Mouse (Mus musculus): ENCODE results near the gene Zbtb42.

The Zbtb42 gene

DNA sequence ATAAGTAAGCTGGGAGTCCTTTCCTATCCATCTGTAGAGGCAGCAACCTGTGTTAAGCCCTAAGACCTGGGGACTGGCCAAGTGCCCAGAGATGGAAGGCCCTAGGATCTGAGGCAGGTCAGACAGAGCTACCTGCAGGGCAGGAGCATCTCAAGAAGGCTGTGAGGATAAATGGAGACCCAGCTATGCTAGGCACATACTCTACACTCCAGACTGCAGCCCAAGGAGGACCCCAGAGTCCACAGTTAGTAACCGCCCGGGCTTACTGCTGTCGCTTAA lies 17.4 kb upstream of the Zbtb42 start:
- no peak for DNase-seq (ENCODE audit: low read depth)

- DNase-seq (ENCODE audit: low read depth), result no peak
Observed at GRCm38 (mm10) chr12:112661851-112662250, 16.8 kb upstream of the Zbtb42 start.

GRCm38 (mm10) chr12:112663303-112663702 lies 15.3 kb upstream of the Zbtb42 start:
- DNase-seq (ENCODE audit: low read depth), result no peak

GRCm38 (mm10) chr12:112663716-112664115 lies 14.9 kb upstream of the Zbtb42 start:
- no peak for DNase-seq (ENCODE audit: low read depth)

- DNase-seq (ENCODE audit: low read depth), result no peak
Observed at GRCm38 (mm10) chr12:112664124-112664523, 14.5 kb upstream of the Zbtb42 start.

DNA sequence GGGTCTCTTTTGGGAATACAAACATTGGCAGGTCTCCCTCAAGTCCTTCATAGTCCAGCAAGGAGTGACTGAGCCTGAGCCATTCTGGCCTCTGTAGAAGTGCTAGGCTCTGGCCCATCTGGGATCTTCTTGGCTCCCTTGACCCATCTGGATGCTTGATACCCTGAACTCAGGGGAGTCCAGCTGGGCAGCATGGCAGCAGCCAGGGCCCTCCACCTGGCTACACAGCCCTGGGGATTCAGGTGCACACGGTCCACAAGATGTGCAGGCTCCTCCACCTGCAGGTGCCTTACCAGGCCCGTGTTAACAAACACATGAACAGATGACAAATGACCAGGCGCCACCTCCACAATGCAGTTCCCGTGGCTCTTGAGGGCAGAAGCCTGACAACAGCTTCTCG lies 14.0 kb upstream of the Zbtb42 start:
- DNase-seq (ENCODE audit: low read depth), result no peak

GRCm38 (mm10) chr12:112665445-112665844 lies 13.2 kb upstream of the Zbtb42 start:
- no peak for DNase-seq (ENCODE audit: low read depth)

GRCm38 (mm10) chr12:112665881-112666544 lies 12.6 kb upstream of the Zbtb42 start:
- no peak for DNase-seq (ENCODE audit: low read depth)

DNA sequence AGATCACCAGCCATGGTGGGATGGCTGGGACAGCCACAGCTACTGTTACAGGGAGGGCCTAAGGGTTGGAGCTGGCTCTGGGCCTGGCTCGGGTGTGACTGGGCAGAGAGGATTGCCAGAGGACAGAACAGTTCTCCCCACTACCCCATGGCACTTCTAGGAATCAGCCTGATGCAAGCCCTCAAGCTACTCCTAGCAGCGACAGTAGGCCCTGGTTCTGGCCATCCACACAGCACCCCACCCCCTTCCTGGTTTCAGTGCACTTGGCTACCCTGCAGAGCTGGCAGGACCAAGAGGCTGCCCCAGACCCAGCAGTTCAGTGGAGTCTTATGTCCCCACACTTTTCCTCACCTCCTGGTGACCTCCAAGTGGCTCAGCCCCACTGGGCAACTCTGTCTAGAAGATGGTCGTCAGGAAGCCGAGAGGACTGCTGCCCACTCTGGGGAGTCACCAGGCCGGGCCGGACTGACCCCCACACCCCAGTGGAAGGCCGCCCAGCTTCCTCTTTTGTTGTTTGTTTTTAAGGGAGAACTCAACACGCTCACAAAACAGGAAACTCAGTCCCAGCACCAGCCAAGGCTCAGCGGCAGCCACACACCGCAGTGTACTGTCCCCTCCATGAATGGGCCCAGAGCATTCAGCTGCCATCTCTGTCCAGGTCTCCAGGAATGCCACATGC lies 10.9 kb upstream of the Zbtb42 start:
- DNase-seq (ENCODE audit: low read depth), result no peak

- no peak for DNase-seq (ENCODE audit: low read depth)
Observed at GRCm38 (mm10) chr12:112670718-112671393, 7.8 kb upstream of the Zbtb42 start.

DNA sequence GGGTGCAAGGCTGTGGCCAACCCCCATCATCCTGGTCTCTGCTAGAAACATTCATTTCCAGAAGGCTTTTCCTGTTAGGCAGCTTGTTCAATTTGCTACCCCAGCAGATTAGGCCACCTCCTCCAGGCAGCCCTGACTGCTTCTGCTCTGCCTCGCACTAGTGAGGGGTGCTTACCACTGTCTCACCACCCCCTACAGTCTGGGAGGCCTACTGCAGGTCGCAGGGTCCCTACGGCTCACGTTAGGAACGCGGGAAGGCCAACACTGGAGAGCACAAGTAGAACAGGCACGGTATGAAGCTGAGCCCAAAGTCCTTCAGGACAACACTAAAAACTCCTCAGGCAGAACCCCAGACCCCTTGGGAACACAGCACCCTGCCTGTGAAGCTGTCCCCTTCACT lies 6.7 kb upstream of the Zbtb42 start:
- DNase-seq (ENCODE audit: low read depth), result no peak

DNA sequence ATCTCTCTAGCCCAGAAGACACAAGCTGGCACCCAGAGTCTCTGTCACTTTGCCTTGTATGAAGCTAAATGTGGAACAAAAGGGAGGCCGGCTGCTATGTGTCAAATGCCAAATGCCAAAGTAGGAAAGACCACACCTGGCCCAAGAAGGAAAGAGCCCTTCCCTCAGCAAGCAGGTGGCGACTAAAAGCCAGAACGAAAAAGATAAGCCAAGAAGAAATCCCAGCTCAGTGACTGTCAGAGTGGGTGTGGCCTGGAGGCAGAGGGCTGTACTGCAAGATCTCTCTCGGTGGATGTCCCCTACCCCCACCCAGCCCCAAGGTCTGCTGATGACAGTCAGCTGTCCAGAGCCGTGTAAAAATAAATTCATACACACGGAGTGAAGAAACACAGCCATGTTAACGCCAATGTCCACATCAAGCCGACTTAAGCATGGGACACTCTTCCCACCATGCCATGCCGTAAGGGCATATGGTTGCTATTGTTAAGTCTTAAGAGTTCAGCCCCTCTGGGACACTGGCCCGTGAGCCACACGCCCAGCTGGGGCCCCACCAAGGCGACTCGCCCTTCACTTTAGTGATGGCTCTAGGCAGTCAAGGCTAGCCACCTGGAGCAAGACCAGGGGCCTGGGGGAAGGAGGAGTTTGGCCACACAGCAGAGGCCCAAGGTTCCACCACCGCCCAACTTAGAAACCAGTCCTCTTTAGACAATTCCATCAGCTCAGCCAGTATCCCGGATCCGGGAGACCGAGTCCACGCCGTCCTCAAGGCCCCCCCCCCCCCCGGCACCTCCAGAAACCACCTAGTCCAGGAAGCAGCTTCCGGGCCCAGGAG lies 5.7 kb upstream of the Zbtb42 start:
- DNase-seq (ENCODE audit: low read depth), result no peak

DNA sequence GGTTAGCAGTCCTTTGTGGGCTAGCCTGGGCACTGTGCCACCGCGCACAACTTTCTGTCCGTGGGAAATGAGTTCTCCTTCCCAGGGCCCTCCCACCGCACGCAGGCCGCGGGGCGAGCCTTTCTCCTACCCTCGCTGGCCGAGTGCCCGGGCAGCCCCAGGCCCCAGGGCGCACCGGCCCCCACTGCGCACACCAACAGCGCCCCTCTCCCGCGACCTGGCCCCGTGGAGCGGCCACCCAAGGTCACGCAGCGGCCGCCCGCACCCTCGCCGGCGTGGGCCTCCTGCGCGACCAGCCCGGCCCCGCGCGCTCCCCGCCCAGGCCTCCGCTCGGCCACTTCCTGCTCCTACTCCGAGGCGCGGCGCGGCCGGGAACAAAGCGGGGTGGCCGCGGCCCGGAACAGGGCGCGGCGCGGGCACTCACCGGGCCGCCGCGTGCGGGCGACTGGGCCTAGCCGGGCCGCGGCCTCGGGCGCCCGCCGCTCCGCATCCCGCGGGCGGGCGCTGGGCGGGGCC lies 5.0 kb upstream of the Zbtb42 start:
- no peak for DNase-seq (ENCODE audit: low read depth)

- DNase-seq (ENCODE audit: low read depth), result no peak
Observed at GRCm38 (mm10) chr12:112674132-112675011, 4.3 kb upstream of the Zbtb42 start, which contains the start of gene Akt1. TSS of gene Akt1 (minus strand) at chr12:112674884.

DNA sequence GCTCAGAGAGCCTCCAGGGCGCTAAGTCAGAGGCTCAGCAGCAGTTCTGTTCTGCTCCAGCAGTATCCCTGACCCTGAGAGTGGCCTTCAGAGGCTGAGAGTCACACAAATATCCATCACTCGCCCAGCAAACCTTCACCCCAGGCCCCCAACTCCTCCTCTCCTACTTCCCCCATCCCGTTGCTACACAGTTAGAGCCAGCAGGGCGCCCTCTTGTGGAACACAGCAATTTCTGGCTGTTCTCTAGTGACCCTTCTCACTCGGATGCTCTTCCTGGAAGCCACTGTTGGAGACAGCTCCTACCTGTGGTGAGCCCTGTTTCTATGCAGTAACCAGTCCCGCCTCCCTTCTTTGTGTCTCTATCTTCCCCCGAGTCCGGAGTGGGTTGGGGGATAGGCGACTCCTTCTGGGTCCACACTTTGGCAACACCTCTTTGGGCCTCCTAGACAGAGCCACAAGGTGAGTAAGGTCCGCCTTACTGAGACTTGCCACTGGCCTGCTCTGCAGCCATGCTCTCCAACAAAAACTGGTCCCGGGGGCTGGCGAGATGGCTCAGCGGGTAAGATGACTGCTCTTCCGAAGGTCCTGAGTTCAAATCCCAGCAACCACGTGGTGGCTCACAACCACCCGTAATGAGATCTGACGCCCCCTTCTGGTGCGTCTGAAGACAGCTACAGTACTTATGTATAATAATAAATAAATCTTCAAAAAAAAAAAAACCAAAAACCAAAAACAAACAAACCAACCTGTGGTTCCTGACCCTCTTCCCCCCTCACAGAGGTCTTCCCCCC lies 3.2 kb upstream of the Zbtb42 start:
- DNase-seq (ENCODE audit: low read depth), result no peak

GRCm38 (mm10) chr12:112677076-112677475 lies 1.6 kb upstream of the Zbtb42 start:
- DNase-seq (ENCODE audit: low read depth), result no peak

- no peak for DNase-seq (ENCODE audit: low read depth)
Observed at GRCm38 (mm10) chr12:112677943-112678554, 579 bp upstream of the Zbtb42 start.

DNA sequence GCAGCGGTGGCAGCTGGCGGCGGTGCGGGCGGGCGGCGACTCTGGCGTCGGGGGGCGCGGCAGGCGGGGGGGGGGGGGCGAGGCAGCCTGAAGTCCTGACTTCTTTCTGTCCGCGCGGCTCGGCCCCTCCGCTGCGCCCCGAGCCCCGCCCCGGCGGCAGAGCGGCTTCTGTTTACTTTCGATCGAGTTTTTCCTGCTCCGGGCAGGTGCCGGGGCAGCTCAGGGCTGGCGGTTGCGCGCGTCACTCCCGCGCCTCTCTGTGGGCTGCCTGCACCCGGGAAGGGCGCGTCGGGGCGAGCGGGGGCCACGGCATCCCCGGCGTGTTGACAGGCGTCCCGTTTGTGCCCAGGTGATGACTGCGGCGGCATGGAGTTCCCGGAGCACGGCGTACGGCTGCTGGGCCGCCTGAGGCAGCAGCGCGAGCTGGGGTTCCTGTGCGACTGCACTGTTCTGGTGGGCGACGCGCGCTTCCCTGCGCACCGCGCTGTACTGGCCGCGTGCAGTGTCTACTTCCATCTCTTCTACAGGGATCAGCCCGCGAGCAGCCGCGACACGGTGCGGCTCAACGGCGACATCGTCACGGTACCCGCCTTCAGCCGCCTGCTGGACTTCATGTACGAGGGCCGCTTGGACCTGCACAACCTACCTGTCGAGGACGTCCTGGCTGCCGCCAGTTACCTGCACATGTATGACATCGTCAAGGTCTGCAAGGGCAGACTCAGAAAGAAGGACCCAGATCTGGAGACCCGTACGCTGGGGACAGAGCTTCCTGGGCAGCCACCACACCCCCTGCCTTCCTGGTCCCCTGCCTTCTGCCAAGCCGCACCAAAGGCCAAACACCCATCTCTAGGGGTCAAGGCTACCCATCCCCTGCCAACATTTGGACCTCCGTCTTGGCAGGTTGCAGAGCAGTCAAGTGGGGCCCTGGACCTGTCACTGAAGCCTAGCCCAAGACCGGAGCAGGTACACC lies 684 bp downstream of the Zbtb42 start:
- DNase-seq (ENCODE audit: low read depth), result no peak

GRCm38 (mm10) chr12:112683351-112683750 lies 4.7 kb downstream of the Zbtb42 start:
- DNase-seq (ENCODE audit: low read depth), result no peak

Measured in fibroblast of lung, adult 2 months (primary cell).